Mouse (Mus musculus) hindbrain, postnatal 0 days (tissue): Measurements from ENCODE around the gene Ptprk. TPM values are rescaled to one million over a fixed set of nuclear protein-coding genes. Genes with fewer than 3 reads are reported as not detected.

ENCODE experiments used
- ATAC-seq: fragments of 200-750 bp; cut with Nextera tagmentation; 2 replicates; pipeline ENCODE4 v1.8.0; 2017; ENCODE audit warnings: mild to moderate bottlenecking, moderate TSS enrichment, moderate library complexity
- DNase-seq: peaks from one replicate; pipeline ENCODE4 v3.0.0-alpha.2; 2015; ENCODE audit warnings: low spot score
- H3K27ac ChIP-seq: fragments of 300-500 bp; sonication (generic); 2 replicates; pipeline ENCODE4 v1.5.1; 2014; ENCODE audit warnings: mild to moderate bottlenecking
- H3K27me3 ChIP-seq: fragments of 300-500 bp; sonication (generic); 2 replicates; pipeline ENCODE4 v1.6.1; 2014; ENCODE audit warnings: low read length, mixed read lengths; ENCODE audit not compliant: insufficient read depth
- H3K36me3 ChIP-seq: fragments of 300-500 bp; sonication (generic); 2 replicates; pipeline ENCODE4 v1.6.1; 2014; ENCODE audit warnings: low read length, mixed read lengths; ENCODE audit not compliant: insufficient read depth
- H3K4me1 ChIP-seq: fragments of 300-500 bp; sonication (generic); 2 replicates; pipeline ENCODE4 v1.6.1; 2014; ENCODE audit warnings: antibody characterized with exemption, low read length, mixed read lengths; ENCODE audit not compliant: insufficient read depth
- H3K4me2 ChIP-seq: fragments of 300-500 bp; sonication (generic); 2 replicates; pipeline ENCODE4 v1.6.1; 2014; ENCODE audit warnings: low read depth, mild to moderate bottlenecking, low read length, moderate library complexity, mixed read lengths
- H3K4me3 ChIP-seq: fragments of 300-500 bp; sonication (generic); 2 replicates; pipeline ENCODE4 v1.5.1; 2014; ENCODE audit warnings: low read length
- H3K9ac ChIP-seq: fragments of 300-500 bp; sonication (generic); replicated peaks from 2 replicates; pipeline ENCODE4 v1.6.1; 2014; ENCODE audit warnings: mild to moderate bottlenecking, low read length, moderate library complexity, mixed read lengths
- H3K9me3 ChIP-seq: fragments of 300-500 bp; sonication (generic); 2 replicates; pipeline ENCODE4 v1.6.1; 2016; ENCODE audit warnings: low read length, mixed read lengths
- CTCF ChIP-seq: IDR thresholded peaks from 2 replicates; pipeline ENCODE4 v1.5.1; 2016; ENCODE audit warnings: antibody characterized with exemption, control low read depth, low read depth
- WGBS: fragments of 180-500 bp; shearing (Covaris S2); extraction: QIAGEN DNeasy Blood & Tissue Kit; methylation state at CpG from one replicate; pipeline ENCODE4 v1.1.7; 2014; 5-methylcytosine and 5-hydroxymethylcytosine counted together
- polyA plus RNA-seq: library from polyadenylated mRNA; unstranded; fragments of >200 nt; fragmentation: Nextera tagmentation; extraction: Ambion mirVana; gene quantifications from 2 replicates; pipeline ENCODE4 v1.2.1, GENCODE M21; 2015
- total RNA-seq: library from RNA; depleted of rRNA; stranded (reverse); fragments of >200 nt; gene quantifications from 2 replicates; pipeline ENCODE4 v1.2.3, GENCODE M21; 2014

Gene Ptprk
- total and polyA plus RNA-seq, 2 experiments from 2014 or later, result 23.5 to 49.5 TPM

DNA sequence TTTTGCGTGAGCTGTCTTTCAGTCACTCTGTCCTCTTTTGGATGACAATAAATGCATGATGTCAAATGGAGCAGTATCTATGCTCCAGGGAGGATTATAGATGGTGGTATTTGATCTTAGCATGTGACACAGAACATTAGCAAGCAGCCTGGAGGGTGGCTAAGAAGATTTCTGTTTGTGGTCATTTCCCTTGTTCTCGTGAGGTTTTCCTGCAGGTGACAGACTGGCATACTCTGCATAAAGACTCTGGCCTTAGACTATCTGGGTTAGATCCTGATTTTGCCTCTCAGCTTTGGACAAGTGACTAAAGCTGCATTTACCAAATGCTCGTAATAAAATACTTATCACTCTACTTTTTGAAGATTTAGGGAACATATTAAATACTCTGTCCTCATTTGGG lies 423.9 kb downstream of the Ptprk start:
- Histone ChIP-seq H3K9ac (no peak overlapping the region), H3K27ac (no peak overlapping the region), H3K4me2 (no peak overlapping the region), H3K27me3 (no peaks in the 10 kb centered on the region), H3K4me1 (peaks cover 8% of the 10 kb centered on the region; the same call in 1 of the 2 replicates), H3K36me3 (no peaks in the 10 kb centered on the region), H3K9me3 (no peaks in the 10 kb centered on the region), H3K4me3 (no peak overlapping the region)
- no peak for TF ChIP-seq CTCF
- DNase-seq (no peak), ATAC-seq (no peak)
- WGBS, result 91% methylated on average over 3 of the region's 3 CpGs

DNA sequence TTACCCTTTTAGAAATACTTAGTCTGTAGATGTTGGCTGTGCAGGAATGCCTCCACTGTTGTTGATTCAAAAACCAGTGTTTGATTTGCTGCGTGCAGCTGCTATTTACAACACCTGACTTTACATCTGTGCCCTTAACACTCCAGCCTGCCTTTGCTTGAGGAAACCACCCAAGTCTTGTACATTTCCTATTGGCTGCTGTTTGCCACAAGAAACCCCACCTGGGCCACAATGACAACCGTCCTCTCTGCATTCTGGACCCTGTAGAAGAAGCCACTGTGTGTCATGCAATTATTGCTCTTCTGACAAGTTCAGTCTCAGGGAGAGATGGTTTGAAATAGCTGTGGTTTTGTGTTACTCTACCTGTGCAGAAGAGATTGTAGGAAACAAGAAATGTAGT lies 439.0 kb downstream of the Ptprk start:
- no peaks in the 10 kb centered on the region for H3K36me3 ChIP-seq
- DNase-seq (no peak), ATAC-seq (no peak)
- H3K27ac ChIP-seq, result no peak overlapping the region
- H3K27me3 ChIP-seq, result no peaks in the 10 kb centered on the region
- H3K4me1 ChIP-seq, result 0 out of 2 replicates have a peak, but pooled peaks cover 4% of the 10 kb centered on the region
- no peak for TF ChIP-seq CTCF
- H3K4me3 ChIP-seq, result no peak overlapping the region
- H3K9me3 ChIP-seq, result no peaks in the 10 kb centered on the region
- H3K9ac ChIP-seq, result no peak overlapping the region
- no peak overlapping the region for H3K4me2 ChIP-seq
- 89% methylated on average over 2 of the region's 2 CpGs for WGBS

DNA sequence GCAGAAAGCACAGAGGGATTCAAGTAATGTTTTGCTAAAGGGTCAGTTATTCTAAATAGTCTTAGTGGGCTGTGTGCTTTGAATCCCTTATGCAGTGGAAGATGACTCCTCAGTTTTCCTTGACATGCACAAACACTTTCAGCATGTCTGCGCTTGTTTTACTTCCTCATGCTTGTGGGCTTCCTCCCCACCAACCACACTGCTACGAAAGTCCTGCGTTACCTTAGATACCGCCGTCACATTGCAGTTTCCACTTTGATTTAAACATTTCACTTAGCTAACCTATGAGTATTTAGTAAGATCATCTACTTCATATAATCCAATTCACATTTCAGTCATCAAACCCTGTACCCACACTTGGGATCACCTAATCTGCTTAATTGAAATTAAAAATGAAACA lies 441.5 kb downstream of the Ptprk start:
- no peak overlapping the region for H3K27ac ChIP-seq
- no peak overlapping the region for H3K4me3 ChIP-seq
- 0 out of 2 replicates have a peak, but pooled peaks cover 4% of the 10 kb centered on the region for H3K4me1 ChIP-seq
- H3K9ac ChIP-seq, result no peak overlapping the region
- TF ChIP-seq CTCF, result no peak
- H3K9me3 ChIP-seq, result no peaks in the 10 kb centered on the region
- DNase-seq (no peak), ATAC-seq (no peak)
- no peaks in the 10 kb centered on the region for H3K36me3 ChIP-seq
- no peaks in the 10 kb centered on the region for H3K27me3 ChIP-seq
- WGBS, result 94% methylated on average over 5 of the region's 5 CpGs
- H3K4me2 ChIP-seq, result no peak overlapping the region

DNA sequence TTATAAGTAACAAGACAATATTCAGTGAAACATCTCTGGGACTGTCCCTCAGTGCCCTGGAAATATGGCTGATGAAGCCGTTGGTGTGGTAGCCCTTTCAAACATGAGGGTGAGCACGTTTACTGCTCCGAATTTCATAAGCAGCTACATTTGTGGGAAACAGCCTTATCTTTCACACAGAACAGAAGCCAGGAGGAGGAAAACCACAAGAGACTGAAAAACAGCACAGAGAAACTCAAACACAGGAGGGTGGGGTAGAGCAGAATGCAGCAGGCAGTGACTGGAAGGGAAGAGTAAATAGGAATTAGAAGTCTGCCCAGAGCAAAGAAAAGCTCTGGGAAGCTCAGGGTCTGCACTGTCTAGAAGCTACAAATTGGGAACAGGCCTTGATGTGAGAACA lies 443.7 kb downstream of the Ptprk start:
- Histone ChIP-seq H3K4me1 (0 out of 2 replicates have a peak, but pooled peaks cover 4% of the 10 kb centered on the region), H3K27ac (no peak overlapping the region), H3K9me3 (no peaks in the 10 kb centered on the region), H3K9ac (no peak overlapping the region), H3K4me2 (no peak overlapping the region), H3K27me3 (no peaks in the 10 kb centered on the region), H3K4me3 (no peak overlapping the region), H3K36me3 (no peaks in the 10 kb centered on the region)
- DNase-seq (no peak), ATAC-seq (no peak)
- 82% methylated on average over 3 of the region's 3 CpGs for WGBS
- no peak for TF ChIP-seq CTCF

DNA sequence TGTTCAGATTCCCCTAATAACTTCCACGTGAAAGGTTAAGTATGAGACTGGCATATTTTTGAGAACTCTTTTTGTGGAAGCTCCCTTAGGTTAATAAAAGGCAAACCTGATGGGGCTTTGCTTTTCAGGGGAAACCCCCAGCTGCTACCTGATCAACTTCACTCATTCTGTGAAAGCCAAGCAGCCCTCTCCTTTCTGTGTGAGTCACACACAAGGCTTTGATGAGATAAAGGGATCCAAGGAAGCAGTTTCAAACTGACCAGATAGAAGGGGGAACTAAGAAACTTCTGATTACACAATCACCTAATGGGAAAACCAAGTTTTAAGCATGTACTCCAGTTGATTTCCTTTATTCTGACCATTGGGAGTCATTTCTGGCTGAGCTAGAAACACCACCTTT lies 445.2 kb downstream of the Ptprk start:
- ATAC-seq, result no peak
- no peak overlapping the region for H3K4me2 ChIP-seq
- 85% methylated on average over 1 of the region's 1 CpGs for WGBS

DNA sequence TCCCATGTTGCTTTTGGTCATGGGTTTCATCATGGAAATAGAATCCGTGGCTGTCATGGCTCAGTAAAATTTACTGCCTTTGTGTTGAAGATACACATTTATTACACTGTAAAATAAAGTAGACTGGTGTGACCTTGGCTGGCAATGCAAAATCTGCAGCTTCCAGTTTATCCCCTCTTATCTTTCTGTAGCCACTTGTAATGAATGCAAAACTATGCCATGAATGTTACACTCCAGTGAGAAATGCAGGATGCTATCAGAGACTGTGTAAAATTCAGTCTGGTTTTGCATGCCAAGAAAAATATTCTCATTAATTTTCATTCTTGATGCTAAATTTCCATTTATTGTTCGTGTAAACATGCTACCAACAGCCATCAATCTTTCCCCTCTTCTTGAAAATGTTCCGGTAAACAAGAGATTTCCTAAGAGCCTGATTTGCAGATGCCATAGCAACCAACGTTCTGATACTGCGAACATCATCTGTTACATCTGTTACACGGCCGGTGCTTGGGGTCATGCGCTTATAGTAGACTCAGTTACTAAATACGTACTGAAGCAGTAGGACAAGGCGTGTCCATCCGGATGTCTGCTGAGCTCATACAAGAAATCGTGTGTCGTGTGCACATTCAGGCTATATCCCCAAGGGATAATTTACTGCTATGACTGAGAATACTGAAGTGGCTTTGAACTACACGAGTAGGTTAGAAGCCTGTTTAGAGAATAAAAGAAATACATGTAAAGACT lies 449.5 kb downstream of the Ptprk start:
- H3K4me1 ChIP-seq, result no peaks in the 10 kb centered on the region
- DNase-seq, result peak; percentile 51
- peak overlapping the region; percentile 25; the same call in 1 of the 2 replicates for H3K4me2 ChIP-seq
- H3K27ac ChIP-seq, result peak overlapping the region; percentile 45; the same call in 1 of the 2 replicates
- no peaks in the 10 kb centered on the region for H3K27me3 ChIP-seq
- no peak for TF ChIP-seq CTCF
- no peak overlapping the region for H3K4me3 ChIP-seq
- H3K9ac ChIP-seq, result no peak overlapping the region
- ATAC-seq, result peak; percentile 55; the same call in 1 of the 2 replicates
- 48% methylated on average over 14 of the region's 14 CpGs for WGBS
- H3K36me3 ChIP-seq, result no peaks in the 10 kb centered on the region
- no peaks in the 10 kb centered on the region for H3K9me3 ChIP-seq

More for the DNA sequence above, 445.2 kb downstream of the Ptprk start:
- H3K9me3 ChIP-seq, result no peaks in the 10 kb centered on the region
- no peak overlapping the region for H3K27ac ChIP-seq
- H3K4me1 ChIP-seq, result 0 out of 2 replicates have a peak, but pooled peaks cover 4% of the 10 kb centered on the region
- H3K36me3 ChIP-seq, result no peaks in the 10 kb centered on the region
- H3K4me3 ChIP-seq, result no peak overlapping the region
- no peak overlapping the region for H3K9ac ChIP-seq
- TF ChIP-seq CTCF, result no peak
- no peaks in the 10 kb centered on the region for H3K27me3 ChIP-seq
- DNase-seq, result no peak

DNA sequence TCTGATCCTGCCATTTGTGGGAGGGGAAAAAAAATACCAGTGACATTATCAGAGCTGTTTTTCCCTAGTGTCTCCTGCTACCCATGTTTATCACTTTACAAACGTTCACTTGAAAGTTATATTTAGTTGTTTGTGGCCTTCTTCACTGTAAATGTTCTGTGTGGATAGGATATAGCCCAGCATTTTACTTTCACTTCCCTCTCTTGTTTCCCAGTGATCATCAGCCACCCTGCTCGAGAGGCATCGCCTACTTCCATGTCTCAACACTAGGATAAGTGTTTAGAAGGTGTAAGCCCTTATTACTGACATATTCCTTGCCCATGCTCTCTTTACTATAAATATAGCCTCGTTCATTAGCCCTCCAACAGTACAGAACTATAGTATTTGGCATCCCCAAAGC lies 466.0 kb downstream of the Ptprk start:
- no peak overlapping the region for H3K4me2 ChIP-seq
- 80% methylated on average over 4 of the region's 4 CpGs for WGBS
- no peak for ATAC-seq

More for the DNA sequence above, 466.0 kb downstream of the Ptprk start:
- DNase-seq, result no peak
- no peak overlapping the region for H3K4me3 ChIP-seq
- no peaks in the 10 kb centered on the region for H3K27me3 ChIP-seq
- H3K36me3 ChIP-seq, result no peaks in the 10 kb centered on the region
- H3K9ac ChIP-seq, result no peak overlapping the region
- no peaks in the 10 kb centered on the region for H3K9me3 ChIP-seq
- H3K4me1 ChIP-seq, result no peaks in the 10 kb centered on the region
- no peak for TF ChIP-seq CTCF
- no peak overlapping the region for H3K27ac ChIP-seq
